Mouse (Mus musculus): ENCODE measurements around the gene Zcchc7. TPM values are rescaled to one million over a fixed set of nuclear protein-coding genes. Genes with fewer than 3 reads are reported as not detected.

The Zcchc7 gene
- polyA plus RNA-seq, 1 experiment = 35.6 TPM

DNA sequence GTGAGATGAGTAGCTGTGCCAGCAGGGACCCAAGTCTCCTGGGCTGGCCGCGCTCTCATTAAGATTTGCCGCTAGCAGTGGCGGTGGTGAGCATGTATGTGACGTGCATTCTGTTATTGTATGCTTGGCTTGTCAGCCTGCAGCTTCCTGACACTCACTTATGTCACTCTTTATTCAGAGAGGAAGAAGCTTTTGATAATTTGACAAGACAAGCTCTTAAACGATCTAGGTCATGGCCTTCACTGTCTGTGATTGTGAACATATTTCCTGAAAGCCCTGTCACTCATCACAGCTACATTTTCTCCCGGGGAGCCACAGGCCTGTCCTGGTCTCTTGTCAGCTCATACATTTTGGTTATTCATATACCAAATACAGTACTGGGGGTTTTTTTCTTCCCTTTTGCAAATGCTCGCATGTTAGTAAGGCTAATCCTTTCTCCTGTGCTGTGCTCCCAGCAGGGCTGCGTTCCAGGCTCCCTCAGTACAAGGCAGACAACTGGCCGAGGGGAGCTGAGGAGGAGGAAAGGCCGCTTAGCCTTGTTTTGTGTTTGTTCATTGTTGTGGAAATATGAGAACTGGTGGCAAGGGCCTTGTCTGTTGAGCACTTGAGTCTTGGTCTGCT is 150.1 kb downstream of the Zcchc7 start:
- Histone ChIP-seq H3K4me1 (ENCODE audit: control insufficient read depth, insufficient read depth, low read length) (peaks cover 2% of the 10 kb centered on the region; the same call in 1 of the 2 replicates), H3K27ac (ENCODE audit: insufficient read depth, low read depth, low read length) (no peak overlapping the region), H3K4me3 (ENCODE audit: insufficient read depth, low read length) (no peak overlapping the region)
- no peak for TF ChIP-seq CTCF (IDR thresholded peaks at IDR 0.05; ENCODE audit: low read depth, low read length)
- no peak for TF ChIP-seq POLR2A (IDR thresholded peaks at IDR 0.05; ENCODE audit: borderline replicate concordance, low read depth, low read length)

GRCm38 (mm10) chr4:44906399-44906798 is 150.7 kb downstream of the Zcchc7 start:
- no peak for TF ChIP-seq POLR2A (IDR thresholded peaks at IDR 0.05; ENCODE audit: borderline replicate concordance, low read depth, low read length)
- no peak for TF ChIP-seq CTCF (IDR thresholded peaks at IDR 0.05; ENCODE audit: low read depth, low read length)
- Histone ChIP-seq H3K4me1 (ENCODE audit: control insufficient read depth, insufficient read depth, low read length) (peaks cover 2% of the 10 kb centered on the region; the same call in 1 of the 2 replicates), H3K4me3 (ENCODE audit: insufficient read depth, low read length) (no peak overlapping the region), H3K27ac (ENCODE audit: insufficient read depth, low read depth, low read length) (no peak overlapping the region)

DNA sequence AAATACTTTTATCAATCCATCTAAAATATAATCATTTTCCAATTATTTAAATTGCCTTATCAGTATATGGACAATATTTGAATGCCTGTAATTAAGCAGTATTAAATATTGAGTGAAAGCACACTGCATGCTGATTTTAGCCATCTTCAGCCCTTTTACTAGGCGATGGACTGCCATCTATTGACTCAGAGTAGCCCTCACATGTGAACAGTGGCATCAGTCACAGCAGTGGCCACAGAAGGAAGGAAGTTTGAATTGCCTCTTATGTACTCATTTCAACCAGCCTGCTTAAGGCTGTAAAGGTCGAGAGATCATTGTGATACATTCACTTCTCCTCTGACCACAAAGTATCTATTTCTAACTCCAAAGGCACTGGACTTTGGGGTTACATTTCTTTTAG is 154.4 kb downstream of the Zcchc7 start:
- H3K4me1 ChIP-seq (ENCODE audit: control insufficient read depth, insufficient read depth, low read length) = peaks cover 2% of the 10 kb centered on the region
- no peak overlapping the region for H3K27ac ChIP-seq (ENCODE audit: insufficient read depth, low read depth, low read length)
- TF ChIP-seq POLR2A (IDR thresholded peaks at IDR 0.05; ENCODE audit: borderline replicate concordance, low read depth, low read length) (no peak), CTCF (IDR thresholded peaks at IDR 0.05; ENCODE audit: low read depth, low read length) (no peak)
- no peak overlapping the region for H3K4me3 ChIP-seq (ENCODE audit: insufficient read depth, low read length)

- Histone ChIP-seq H3K27ac (ENCODE audit: insufficient read depth, low read depth, low read length) (0 out of 2 replicates have a peak overlapping the region, but pooled peaks have one; percentile 12), H3K4me3 (ENCODE audit: insufficient read depth, low read length) (no peak overlapping the region), H3K4me1 (ENCODE audit: control insufficient read depth, insufficient read depth, low read length) (peaks cover 2% of the 10 kb centered on the region)
- TF ChIP-seq POLR2A (IDR thresholded peaks at IDR 0.05; ENCODE audit: borderline replicate concordance, low read depth, low read length) (no peak), CTCF (IDR thresholded peaks at IDR 0.05; ENCODE audit: low read depth, low read length) (no peak)
Observed at GRCm38 (mm10) chr4:44910857-44911256, 155.2 kb downstream of the Zcchc7 start.

- Histone ChIP-seq H3K4me3 (ENCODE audit: insufficient read depth, low read length) (no peak overlapping the region), H3K27ac (ENCODE audit: insufficient read depth, low read depth, low read length) (no peak overlapping the region), H3K4me1 (ENCODE audit: control insufficient read depth, insufficient read depth, low read length) (no peaks in the 10 kb centered on the region)
- TF ChIP-seq CTCF (IDR thresholded peaks at IDR 0.05; ENCODE audit: low read depth, low read length) (no peak), POLR2A (IDR thresholded peaks at IDR 0.05; ENCODE audit: borderline replicate concordance, low read depth, low read length) (no peak)
Observed at GRCm38 (mm10) chr4:44917312-44917848, 161.7 kb downstream of the Zcchc7 start.

GRCm38 (mm10) chr4:44917907-44918306 is 162.2 kb downstream of the Zcchc7 start:
- Histone ChIP-seq H3K4me3 (ENCODE audit: insufficient read depth, low read length) (no peak overlapping the region), H3K27ac (ENCODE audit: insufficient read depth, low read depth, low read length) (no peak overlapping the region), H3K4me1 (ENCODE audit: control insufficient read depth, insufficient read depth, low read length) (no peaks in the 10 kb centered on the region)
- TF ChIP-seq CTCF (IDR thresholded peaks at IDR 0.05; ENCODE audit: low read depth, low read length) (no peak), POLR2A (IDR thresholded peaks at IDR 0.05; ENCODE audit: borderline replicate concordance, low read depth, low read length) (no peak)

- TF ChIP-seq POLR2A (IDR thresholded peaks at IDR 0.05; ENCODE audit: borderline replicate concordance, low read depth, low read length) = no peak
- no peak for TF ChIP-seq CTCF (IDR thresholded peaks at IDR 0.05; ENCODE audit: low read depth, low read length)
- H3K4me3 ChIP-seq (ENCODE audit: insufficient read depth, low read length) = no peak overlapping the region
- H3K4me1 ChIP-seq (ENCODE audit: control insufficient read depth, insufficient read depth, low read length) = no peaks in the 10 kb centered on the region
- H3K27ac ChIP-seq (ENCODE audit: insufficient read depth, low read depth, low read length) = no peak overlapping the region
Observed at GRCm38 (mm10) chr4:44920831-44921230, 165.2 kb downstream of the Zcchc7 start.

- H3K4me1 ChIP-seq (ENCODE audit: control insufficient read depth, insufficient read depth, low read length) = no peaks in the 10 kb centered on the region
- no peak overlapping the region for H3K27ac ChIP-seq (ENCODE audit: insufficient read depth, low read depth, low read length)
- TF ChIP-seq CTCF (IDR thresholded peaks at IDR 0.05; ENCODE audit: low read depth, low read length) (no peak), POLR2A (IDR thresholded peaks at IDR 0.05; ENCODE audit: borderline replicate concordance, low read depth, low read length) (no peak)
- H3K4me3 ChIP-seq (ENCODE audit: insufficient read depth, low read length) = no peak overlapping the region
Observed at GRCm38 (mm10) chr4:44922466-44923128, 166.9 kb downstream of the Zcchc7 start.

DNA sequence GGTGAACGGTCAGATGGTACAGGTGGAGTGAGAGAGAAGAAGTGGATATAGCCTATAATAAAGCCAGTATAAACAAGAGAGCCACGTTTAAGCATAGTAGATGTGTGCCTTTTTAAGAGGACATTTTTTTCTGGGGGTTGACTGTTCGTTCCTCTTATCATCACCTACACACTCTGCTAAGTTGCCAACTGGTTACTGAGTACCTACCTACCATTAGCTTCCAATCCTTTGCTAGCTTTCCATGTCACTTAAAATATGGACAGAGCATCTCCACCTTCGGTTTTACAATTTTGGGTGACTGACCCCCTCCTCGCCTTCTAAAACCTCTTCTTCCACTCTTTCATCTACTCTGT is 167.4 kb downstream of the Zcchc7 start:
- Histone ChIP-seq H3K4me3 (ENCODE audit: insufficient read depth, low read length) (no peak overlapping the region), H3K27ac (ENCODE audit: insufficient read depth, low read depth, low read length) (no peak overlapping the region), H3K4me1 (ENCODE audit: control insufficient read depth, insufficient read depth, low read length) (no peaks in the 10 kb centered on the region)
- TF ChIP-seq POLR2A (IDR thresholded peaks at IDR 0.05; ENCODE audit: borderline replicate concordance, low read depth, low read length) = no peak

DNA sequence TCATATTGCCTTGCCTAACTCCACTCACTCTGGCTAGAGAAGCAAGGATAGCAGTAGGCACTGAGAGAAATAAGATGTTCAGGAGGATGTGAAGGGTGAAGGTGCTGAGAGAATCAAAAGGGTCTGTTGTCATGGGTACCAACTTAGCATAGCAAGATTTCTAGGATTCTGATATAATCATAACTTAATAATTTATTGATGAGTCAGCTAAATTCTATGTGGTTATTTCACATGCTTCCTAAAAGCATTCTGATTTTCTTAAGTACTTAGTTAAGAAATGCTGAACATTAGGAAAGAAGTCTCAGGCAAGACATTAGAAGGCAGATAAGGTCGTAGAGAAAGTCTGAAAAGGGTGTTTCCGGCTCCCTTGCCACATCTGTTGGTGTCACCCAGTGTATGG is 172.3 kb downstream of the Zcchc7 start:
- no peak for TF ChIP-seq CTCF (IDR thresholded peaks at IDR 0.05; ENCODE audit: low read depth, low read length)
- no peak for TF ChIP-seq POLR2A (IDR thresholded peaks at IDR 0.05; ENCODE audit: borderline replicate concordance, low read depth, low read length)
- Histone ChIP-seq H3K27ac (ENCODE audit: insufficient read depth, low read depth, low read length) (no peak overlapping the region), H3K4me3 (ENCODE audit: insufficient read depth, low read length) (no peak overlapping the region), H3K4me1 (ENCODE audit: control insufficient read depth, insufficient read depth, low read length) (no peaks in the 10 kb centered on the region)
